Mouse (Mus musculus) heart, adult 11 months (tissue): ENCODE measurements around the gene Rhoa.
"Not testable (repeated sequence)": the region's sequence is repeated elsewhere in the genome, so short reads cannot be mapped to it uniquely, and the experiment has no call there.

ENCODE experiments used
- DNase-seq: peaks from one replicate; pipeline ENCODE4 v3.0.0; 2022

Gene Rhoa

GRCm38 (mm10) chr9:108305629-108306520 is at the start of gene Rhoa, which contains the start of gene Tcta:
Gene Rhoa (plus strand): TSS chr9:108306129.
Gene Tcta (minus strand): TSS chr9:108306160.
- DNase-seq: peak; percentile 100

- DNase-seq: peak; percentile 91
These were observed 45.4 kb upstream of the Rhoa start for GRCm38 (mm10) chr9:108260526-108260925.

- peak; percentile 94 for DNase-seq
These were observed 44.1 kb upstream of the Rhoa start for GRCm38 (mm10) chr9:108261865-108262264.

- DNase-seq: peak; percentile 95
These were observed 43.4 kb upstream of the Rhoa start for GRCm38 (mm10) chr9:108262494-108263049.

- no peak for DNase-seq
These were observed 42.7 kb upstream of the Rhoa start for GRCm38 (mm10) chr9:108263131-108263681.

- DNase-seq: peak; percentile 100
These were observed 42.2 kb upstream of the Rhoa start, which contains the start of gene Dag1 for GRCm38 (mm10) chr9:108263690-108264190. Gene Dag1 (minus strand): TSS chr9:108263958.

GRCm38 (mm10) chr9:108264191-108264921 is 41.6 kb upstream of the Rhoa start:
- DNase-seq: peak; percentile 96

GRCm38 (mm10) chr9:108266261-108266935 is 39.5 kb upstream of the Rhoa start:
- DNase-seq: no peak

- DNase-seq: peak; percentile 97
These were observed 38.2 kb upstream of the Rhoa start for GRCm38 (mm10) chr9:108267691-108268090.

GRCm38 (mm10) chr9:108268701-108269100 is 37.2 kb upstream of the Rhoa start:
- DNase-seq: peak; percentile 94

- DNase-seq: no peak
These were observed 34.0 kb upstream of the Rhoa start for GRCm38 (mm10) chr9:108271941-108272340.

- DNase-seq: no peak
These were observed 33.2 kb upstream of the Rhoa start for GRCm38 (mm10) chr9:108272691-108273090.

GRCm38 (mm10) chr9:108273485-108273884 is 32.4 kb upstream of the Rhoa start:
- DNase-seq: no peak

GRCm38 (mm10) chr9:108274476-108275330 is 31.2 kb upstream of the Rhoa start:
- no peak for DNase-seq

GRCm38 (mm10) chr9:108275331-108275659 is 30.6 kb upstream of the Rhoa start:
- no peak for DNase-seq

GRCm38 (mm10) chr9:108278697-108279450 is 27.1 kb upstream of the Rhoa start:
- peak; percentile 93 for DNase-seq

- peak; percentile 99 for DNase-seq
These were observed 25.7 kb upstream of the Rhoa start for GRCm38 (mm10) chr9:108280071-108280828.

GRCm38 (mm10) chr9:108284410-108284809 is 21.5 kb upstream of the Rhoa start:
- peak; percentile 93 for DNase-seq

GRCm38 (mm10) chr9:108287526-108288238 is 18.2 kb upstream of the Rhoa start:
- DNase-seq: not testable (repeated sequence)
